Mouse (Mus musculus) testis, adult 2 months (tissue): ENCODE measurements around the gene Pou2f2. TPM values are rescaled to one million over a fixed set of nuclear protein-coding genes. Genes with fewer than 3 reads are reported as not detected.

Experiments used
- H3K27ac ChIP-seq: fragments of 200-500 bp; 2 replicates; pipeline ENCODE4 v1.5.1; 2012; ENCODE audit warnings: low read depth, low read length; ENCODE audit not compliant: control insufficient read depth, insufficient read depth
- H3K27me3 ChIP-seq: fragments of 200-500 bp; 2 replicates; pipeline ENCODE4 v1.6.1; 2012; ENCODE audit warnings: mild to moderate bottlenecking, low read length, moderate library complexity; ENCODE audit not compliant: control insufficient read depth, insufficient read depth
- H3K36me3 ChIP-seq: fragments of 200-500 bp; 2 replicates; pipeline ENCODE4 v1.6.1; 2012; ENCODE audit warnings: mild to moderate bottlenecking, low read length; ENCODE audit not compliant: control insufficient read depth, insufficient read depth
- H3K4me1 ChIP-seq: fragments of 200-500 bp; 2 replicates; pipeline ENCODE4 v1.6.1; 2012; ENCODE audit warnings: low read length; ENCODE audit not compliant: control insufficient read depth, insufficient read depth
- H3K4me3 ChIP-seq: fragments of 200-500 bp; 2 replicates; pipeline ENCODE4 v1.5.1; 2012; ENCODE audit warnings: low read depth, mild to moderate bottlenecking, low read length, moderate library complexity, mixed read lengths; ENCODE audit not compliant: control insufficient read depth
- CTCF ChIP-seq: fragments of 200-500 bp; IDR thresholded peaks from 2 replicates; pipeline ENCODE4 v1.5.1; 2012; ENCODE audit warnings: low read depth, mild to moderate bottlenecking, inconsistent platforms, low read length, moderate library complexity; ENCODE audit not compliant: control insufficient read depth, insufficient read depth, insufficient replicate concordance
- POLR2A ChIP-seq: fragments of 200-500 bp; IDR thresholded peaks from 2 replicates; pipeline ENCODE4 v1.6.1; 2012; ENCODE audit warnings: low read depth, mild to moderate bottlenecking, inconsistent platforms, low read length, moderate library complexity; ENCODE audit not compliant: control insufficient read depth
- polyA plus RNA-seq: library from polyadenylated mRNA; depleted of rRNA; stranded (reverse); fragments of >200 nt; gene quantifications from 2 replicates; pipeline ENCODE4 v1.2.3, GENCODE M21; 2012

Gene Pou2f2
- polyA plus RNA-seq, 1 experiment: 8.3 TPM

DNA sequence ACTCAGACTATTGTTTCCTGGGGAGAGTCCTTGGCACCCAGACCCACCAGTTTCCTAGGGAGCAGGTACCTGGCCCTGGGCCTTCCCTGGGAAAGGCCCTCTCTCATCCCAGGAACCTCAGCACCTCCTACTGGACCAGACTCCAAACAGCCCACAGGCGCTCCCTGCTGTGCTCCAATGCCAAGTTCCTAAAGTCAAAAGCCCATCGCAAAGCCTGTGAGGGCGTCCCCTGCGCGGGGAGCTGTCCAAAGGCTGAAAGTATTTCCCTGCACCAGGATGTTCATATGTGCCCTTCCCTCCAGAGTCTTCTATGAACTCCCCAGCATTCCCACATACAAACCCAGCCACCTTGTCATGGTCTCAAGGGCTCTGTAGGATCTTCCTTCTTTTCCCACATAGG lies 37.8 kb downstream of the Pou2f2 start:
- no peaks in the 10 kb centered on the region for H3K27me3 ChIP-seq
- TF ChIP-seq POLR2A (no peak), CTCF (no peak)
- H3K36me3 ChIP-seq: no peaks in the 10 kb centered on the region
- no peaks in the 10 kb centered on the region for H3K4me1 ChIP-seq
- no peak overlapping the region for H3K27ac ChIP-seq
- no peak overlapping the region for H3K4me3 ChIP-seq

DNA sequence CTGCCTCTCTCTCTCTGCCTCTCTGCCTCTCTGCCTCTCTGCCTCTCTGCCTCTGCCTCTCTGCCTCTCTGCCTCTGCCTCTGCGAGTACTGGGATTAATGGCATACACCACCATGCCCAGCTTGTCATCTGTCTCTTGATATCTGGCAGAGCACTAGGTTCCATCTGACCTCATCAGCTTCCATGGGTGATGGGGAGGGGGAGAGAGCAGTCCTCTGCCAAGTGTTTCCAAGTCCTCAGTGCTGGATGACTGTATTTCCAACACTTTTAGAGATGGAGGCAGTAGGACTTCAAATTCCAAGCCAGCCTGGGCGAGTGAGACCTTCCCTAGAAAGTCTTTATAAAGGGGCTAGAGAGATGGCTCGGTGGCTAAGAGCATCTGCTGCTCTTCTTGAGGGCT lies 42.0 kb downstream of the Pou2f2 start:
- TF ChIP-seq CTCF: no peak
- TF ChIP-seq POLR2A: no peak
- peaks cover 11% of the 10 kb centered on the region for H3K4me1 ChIP-seq
- H3K27ac ChIP-seq: no peak overlapping the region
- H3K4me3 ChIP-seq: no peak overlapping the region
- H3K27me3 ChIP-seq: no peaks in the 10 kb centered on the region
- H3K36me3 ChIP-seq: no peaks in the 10 kb centered on the region

- TF ChIP-seq POLR2A (0 out of 2 replicates have a peak, but pooled peaks have one; percentile 7), CTCF (peak; percentile 78)
- Histone ChIP-seq H3K4me1 (peaks cover 16% of the 10 kb centered on the region), H3K36me3 (no peaks in the 10 kb centered on the region), H3K4me3 (no peak overlapping the region), H3K27ac (no peak overlapping the region), H3K27me3 (no peaks in the 10 kb centered on the region)
Observed at GRCm38 (mm10) chr7:25133092-25134049, 46.2 kb downstream of the Pou2f2 start.

DNA sequence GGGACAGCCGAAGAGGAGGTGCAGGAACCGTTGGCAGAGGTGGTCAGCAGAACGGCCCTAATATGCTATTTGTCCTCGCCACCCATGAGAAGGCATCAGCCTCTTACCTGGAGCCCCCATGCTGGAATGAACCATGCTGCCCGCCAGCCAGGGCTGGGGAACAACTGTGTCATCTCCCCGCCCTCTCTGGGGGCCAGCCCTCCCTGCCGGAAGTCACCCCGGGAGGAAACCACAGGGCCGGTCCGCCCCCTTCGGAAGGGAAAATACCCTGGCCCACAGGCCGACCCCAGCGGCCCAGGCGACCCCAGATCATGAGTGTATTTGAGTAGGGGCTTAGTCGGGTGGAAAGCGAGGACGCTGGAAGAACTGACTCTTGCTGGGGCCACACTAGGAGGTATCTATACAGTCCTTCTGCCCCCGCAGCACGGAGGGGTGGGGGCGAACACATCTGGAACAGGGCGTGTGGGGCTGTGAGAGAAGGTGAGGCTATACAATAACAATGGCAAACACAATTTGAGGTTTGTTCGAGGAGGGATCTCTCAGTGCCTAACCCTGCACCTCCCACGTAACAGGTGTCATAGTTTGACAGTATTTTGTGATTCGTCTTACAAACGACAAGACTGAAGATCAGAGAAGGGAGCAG lies 47.1 kb downstream of the Pou2f2 start:
- H3K4me1 ChIP-seq: peaks cover 16% of the 10 kb centered on the region
- no peaks in the 10 kb centered on the region for H3K36me3 ChIP-seq
- H3K27me3 ChIP-seq: no peaks in the 10 kb centered on the region
- H3K4me3 ChIP-seq: peak overlapping the region; percentile 17; the same call in 1 of the 2 replicates
- TF ChIP-seq POLR2A: no peak
- no peak for TF ChIP-seq CTCF
- H3K27ac ChIP-seq: no peak overlapping the region

DNA sequence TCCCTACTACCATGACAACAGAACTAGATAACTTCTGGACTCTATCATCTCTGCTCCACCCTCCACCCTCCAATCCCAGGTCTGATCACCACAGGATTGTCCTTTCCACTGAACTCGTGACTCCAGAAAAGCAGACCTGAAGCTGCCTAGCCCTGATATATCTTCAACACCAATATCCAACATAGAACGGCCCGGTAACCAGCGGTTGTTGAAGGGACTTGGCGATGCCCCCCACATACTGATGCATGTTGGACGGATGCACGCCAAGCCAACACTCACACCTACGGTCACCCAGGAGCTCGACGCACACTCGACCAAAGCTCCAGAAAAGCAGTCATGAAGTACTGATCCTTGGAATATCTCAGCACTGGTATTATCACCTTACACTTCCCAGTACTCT lies 48.3 kb downstream of the Pou2f2 start:
- H3K27ac ChIP-seq: no peak overlapping the region

DNA sequence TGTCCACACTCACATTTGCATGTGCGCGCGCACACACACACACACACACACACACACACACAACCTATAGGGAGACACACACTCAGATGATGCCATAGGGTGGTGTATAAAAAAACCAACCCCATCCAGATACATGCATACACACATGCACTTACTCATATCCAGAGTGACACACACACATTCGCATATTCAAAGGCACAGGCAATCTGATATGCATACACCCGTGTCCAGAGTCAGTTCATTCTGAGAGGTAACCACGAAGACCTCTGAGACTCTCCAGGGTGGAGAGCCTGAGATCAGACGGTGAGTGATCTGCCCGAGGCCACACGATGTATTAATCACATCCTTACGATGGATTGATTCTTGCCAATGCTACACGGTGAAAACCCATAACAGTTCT lies 49.0 kb downstream of the Pou2f2 start:
- H3K27me3 ChIP-seq: no peaks in the 10 kb centered on the region

More for the DNA sequence above, 48.3 kb downstream of the Pou2f2 start:
- peaks cover 16% of the 10 kb centered on the region for H3K4me1 ChIP-seq
- H3K4me3 ChIP-seq: no peak overlapping the region
- H3K27me3 ChIP-seq: no peaks in the 10 kb centered on the region
- H3K36me3 ChIP-seq: no peaks in the 10 kb centered on the region
- TF ChIP-seq CTCF (no peak), POLR2A (no peak)

GRCm38 (mm10) chr7:25129390-25129979 lies 50.0 kb downstream of the Pou2f2 start:
- Histone ChIP-seq H3K4me1 (peaks cover 16% of the 10 kb centered on the region), H3K36me3 (no peaks in the 10 kb centered on the region), H3K27ac (no peak overlapping the region), H3K27me3 (no peaks in the 10 kb centered on the region), H3K4me3 (no peak overlapping the region)
- TF ChIP-seq POLR2A (no peak), CTCF (no peak)

More for the DNA sequence above, 49.0 kb downstream of the Pou2f2 start:
- Histone ChIP-seq H3K27ac (no peak overlapping the region), H3K36me3 (no peaks in the 10 kb centered on the region), H3K4me1 (peaks cover 16% of the 10 kb centered on the region), H3K4me3 (no peak overlapping the region)
- TF ChIP-seq POLR2A (no peak), CTCF (no peak)
